Mouse (Mus musculus) Muller cell, postnatal 12 days (primary cell): ENCODE measurements at regions not wholly inside any gene's neighbourhood (a gene's known extent, or its start where the extent isn't known, plus 50 kb on each side); places are given as distances from the start of the nearest gene placed in this dataset.
"Not testable (repeated sequence)": the region's sequence is repeated elsewhere in the genome, so short reads cannot be mapped to it uniquely, and the experiment has no call there.

Experiments used
- DNase-seq: peaks from one replicate; pipeline ENCODE4 v3.0.0-alpha.2; 2015; ENCODE audit errors: inconsistent ontology term

GRCm38 (mm10) chr16:8914183-8914582 lies 84.3 kb downstream of the 1810013L24Rik start:
- DNase-seq, result not testable (repeated sequence)

GRCm38 (mm10) chr16:8916091-8916490 lies 86.2 kb downstream of the 1810013L24Rik start:
- no peak for DNase-seq

DNA sequence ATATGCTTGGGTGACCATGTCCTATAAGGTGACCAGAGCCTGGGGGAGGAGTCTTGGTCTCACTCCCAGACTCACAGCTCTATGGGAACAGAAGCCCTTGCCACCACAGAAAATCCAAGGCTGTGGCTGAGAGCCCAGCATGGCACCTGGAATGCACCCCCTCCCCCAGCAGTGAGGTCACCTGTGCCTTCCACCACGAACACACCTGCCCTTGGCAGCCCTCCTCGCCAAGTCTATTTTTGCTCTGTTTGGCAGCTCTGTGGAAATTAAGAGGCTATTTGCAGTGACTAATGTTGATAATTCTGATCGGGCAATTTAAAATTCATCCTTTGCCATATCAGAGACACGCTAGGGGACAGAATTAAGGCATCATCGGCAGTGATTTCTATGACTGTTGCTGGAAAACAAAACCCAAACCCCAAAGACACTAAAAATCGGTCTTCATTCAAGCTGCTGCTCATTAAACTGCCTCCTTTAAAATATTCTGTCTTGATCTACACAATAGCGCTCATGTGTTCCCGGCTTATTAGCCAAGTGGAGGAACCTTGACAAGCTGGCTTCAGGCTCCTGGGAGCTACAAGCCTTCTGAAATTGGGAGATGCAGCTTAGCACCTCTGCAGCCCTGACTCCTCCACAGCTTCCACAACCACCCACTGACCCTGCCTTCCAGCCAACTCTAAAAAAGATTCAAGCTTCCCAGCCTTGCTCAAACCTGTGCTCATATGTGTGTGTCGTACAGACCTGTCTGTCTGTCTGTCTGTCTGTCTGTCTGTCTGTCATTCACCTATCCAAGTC lies 89.0 kb downstream of the 1810013L24Rik start:
- no peak for DNase-seq

DNA sequence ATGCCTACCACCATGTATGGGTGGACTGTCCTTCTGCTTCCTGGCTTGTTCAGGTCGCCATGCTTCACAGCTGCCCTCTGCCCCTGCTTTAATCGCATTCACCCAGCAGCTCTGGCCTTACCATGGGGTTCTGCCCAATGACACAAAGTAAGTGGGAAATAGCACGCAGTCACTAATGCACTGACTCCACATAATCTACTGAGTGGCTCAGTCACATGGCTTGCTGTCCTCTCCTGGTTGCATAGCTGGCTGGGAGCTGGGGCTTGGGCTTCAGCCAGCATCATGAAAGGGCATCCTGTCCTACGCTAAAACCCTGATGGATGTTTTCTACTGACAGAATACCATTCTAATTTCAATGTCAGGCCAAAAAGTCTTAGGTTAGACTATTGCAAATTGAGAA lies 94.8 kb downstream of the 1810013L24Rik start:
- no peak for DNase-seq

DNA sequence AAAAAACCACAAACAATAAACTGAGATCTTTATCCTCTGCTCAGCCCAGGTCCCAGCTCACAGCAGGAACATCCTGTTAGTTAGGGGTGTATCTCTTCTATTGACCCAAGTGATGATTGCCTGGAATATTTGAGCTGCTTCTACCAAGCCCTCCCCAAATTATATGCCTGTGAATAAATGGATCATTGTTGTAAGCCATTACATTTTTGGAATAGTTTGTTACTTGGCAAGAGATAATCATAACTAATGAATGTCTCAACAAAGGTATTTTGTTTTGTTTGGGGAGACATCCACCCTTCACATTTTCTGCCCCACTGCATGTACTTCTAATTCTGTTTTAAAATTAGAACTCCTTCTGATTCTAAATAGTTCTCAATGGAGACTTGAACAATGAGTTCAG lies 102.1 kb downstream of the 1810013L24Rik start:
- DNase-seq, result peak; percentile 91

DNA sequence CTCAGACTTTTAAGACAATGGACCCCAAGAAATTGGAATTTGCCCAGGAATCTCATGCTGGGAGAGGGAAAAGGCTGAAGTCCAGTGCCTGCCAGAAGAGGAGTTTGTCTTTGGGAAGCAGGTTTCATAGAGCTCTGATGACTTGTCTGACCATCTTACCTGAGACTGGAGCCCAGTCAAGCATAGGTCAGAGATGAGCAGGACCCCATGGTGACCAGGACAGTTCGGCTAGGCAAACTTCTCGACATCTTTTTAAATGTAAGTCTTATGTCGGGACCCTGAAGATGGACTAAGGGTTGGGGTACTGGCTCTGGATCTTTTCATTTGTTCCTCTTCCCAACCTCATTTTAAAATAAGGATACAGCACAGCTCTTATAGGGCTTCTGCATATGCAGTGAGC lies 103.2 kb downstream of the 1810013L24Rik start:
- DNase-seq, result peak; percentile 35

GRCm38 (mm10) chr16:8936446-8936845 lies 106.5 kb downstream of the 1810013L24Rik start:
- no peak for DNase-seq

DNA sequence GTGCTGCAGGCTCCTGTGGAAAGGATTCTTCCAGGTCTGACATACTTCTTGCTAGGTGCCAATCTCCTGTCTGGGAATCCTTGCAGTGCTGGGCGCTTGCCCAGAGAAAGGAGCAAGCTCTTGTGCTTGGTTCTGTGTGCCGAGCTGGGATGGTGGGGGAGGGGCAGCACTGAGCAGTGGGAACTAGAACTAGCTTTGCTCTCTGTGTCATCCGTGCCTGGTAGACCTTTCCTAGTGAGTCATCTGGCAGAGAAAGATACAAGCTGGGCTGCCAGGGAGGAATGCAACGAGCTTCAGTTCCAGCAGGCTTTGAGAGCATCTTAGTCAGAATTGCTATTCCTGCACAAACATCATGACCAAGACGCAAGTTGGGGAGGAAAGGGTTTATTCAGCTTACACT lies 108.6 kb downstream of the 1810013L24Rik start:
- DNase-seq, result peak; percentile 99

DNA sequence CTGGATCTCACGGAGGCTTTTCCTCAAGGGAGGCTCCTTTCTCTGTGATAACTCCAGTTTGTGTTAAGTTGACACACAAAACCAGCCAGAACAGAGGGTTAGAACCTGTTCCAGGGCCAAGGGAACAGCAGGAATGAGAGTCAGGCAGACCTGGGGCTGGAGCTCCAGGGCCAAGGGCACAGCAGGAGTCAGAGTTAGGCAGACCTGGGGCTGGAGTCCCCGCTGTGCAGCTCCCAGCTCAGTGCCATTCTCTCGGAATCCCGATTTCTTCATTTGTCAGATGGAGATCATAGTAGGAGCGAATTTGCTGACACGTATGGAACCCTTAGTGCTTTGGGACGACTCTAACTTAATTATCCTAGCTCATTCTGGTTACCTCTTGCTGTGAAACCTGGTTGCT lies 109.2 kb downstream of the 1810013L24Rik start:
- DNase-seq, result peak; percentile 14

GRCm38 (mm10) chr16:8944412-8945102 lies 114.7 kb downstream of the 1810013L24Rik start:
- no peak for DNase-seq

DNA sequence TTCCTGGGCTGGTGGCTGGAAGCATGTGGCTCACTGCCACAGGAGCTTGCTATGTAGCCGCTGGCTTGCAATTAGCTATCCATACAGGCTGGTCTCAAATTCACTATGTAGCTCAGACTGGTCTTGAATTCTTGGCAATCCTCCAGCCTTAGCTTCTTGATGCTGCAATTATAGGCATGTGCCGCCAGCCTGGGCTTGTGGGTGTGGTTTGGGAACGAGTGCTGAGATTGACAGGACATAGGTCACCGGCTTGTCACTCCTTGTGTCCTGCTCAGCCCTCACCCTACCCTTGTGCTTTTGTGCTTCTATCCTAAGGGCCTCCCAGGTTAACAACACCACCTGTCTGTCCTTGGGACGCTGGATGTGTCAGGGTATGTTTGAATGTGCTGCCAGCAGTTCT lies 117.9 kb downstream of the 1810013L24Rik start:
- DNase-seq, result peak; percentile 51

DNA sequence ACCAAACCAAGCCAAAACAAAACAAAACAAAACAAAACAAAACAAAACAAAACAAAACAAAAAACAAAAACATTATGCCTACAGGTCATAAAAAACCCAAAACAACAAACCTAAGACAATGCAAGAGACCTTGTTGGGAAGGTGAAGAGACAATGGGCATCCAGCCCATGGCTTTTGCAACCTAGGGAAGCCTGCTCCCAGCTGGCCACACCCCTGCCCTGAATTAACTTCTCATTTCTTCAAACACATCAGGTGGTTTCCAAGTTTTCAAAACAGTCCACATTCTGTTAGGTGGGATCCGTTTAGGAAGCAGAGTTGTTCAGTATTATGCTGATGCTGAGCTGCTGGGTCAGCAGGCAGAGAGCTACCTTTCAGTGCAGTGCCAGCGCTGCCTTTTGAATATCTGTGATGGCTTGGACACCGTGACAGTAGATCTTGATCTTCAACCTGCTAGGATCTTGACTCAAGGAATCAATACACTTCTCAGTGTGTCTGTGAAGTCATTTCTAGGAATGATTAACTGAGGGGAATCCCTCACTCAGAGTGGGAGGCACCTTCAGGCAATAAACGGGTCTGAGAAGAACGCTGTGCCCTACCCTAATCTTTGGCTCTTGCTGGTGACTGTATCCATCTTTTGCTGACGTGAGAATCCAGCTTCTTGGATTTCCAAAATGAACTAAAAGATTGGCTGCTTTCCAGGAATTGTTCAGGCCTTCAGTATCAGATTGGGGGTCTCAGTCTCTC lies 121.4 kb downstream of the 1810013L24Rik start:
- DNase-seq, result no peak

- DNase-seq, result no peak
These were observed 131.8 kb downstream of the 1810013L24Rik start for GRCm38 (mm10) chr16:8961739-8962138.

- DNase-seq, result no peak
These were observed 163.8 kb downstream of the 1810013L24Rik start for GRCm38 (mm10) chr16:8993521-8994250.

DNA sequence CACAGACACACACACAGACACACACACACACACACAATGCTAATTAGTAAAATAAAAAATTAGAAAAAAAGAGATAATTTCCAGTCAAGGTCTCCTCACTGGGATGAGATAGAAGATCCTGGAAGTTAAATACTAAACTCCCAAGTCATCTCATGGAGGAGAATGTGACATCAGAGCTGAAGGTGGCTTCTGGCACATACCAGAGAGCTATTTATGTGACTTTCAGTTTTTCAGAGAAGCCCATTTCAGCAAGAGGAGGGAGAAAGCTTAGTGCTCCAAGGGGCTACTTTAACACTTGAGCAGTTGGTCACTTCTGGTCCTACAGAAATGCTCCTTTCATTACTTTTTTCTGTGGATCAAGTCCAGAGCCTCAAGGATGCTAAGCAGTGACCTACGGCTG lies 164.6 kb downstream of the 1810013L24Rik start:
- no peak for DNase-seq

GRCm38 (mm10) chr16:8997250-8997649 lies 167.3 kb downstream of the 1810013L24Rik start:
- DNase-seq, result no peak

- peak; percentile 33 for DNase-seq
These were observed 174.1 kb downstream of the 1810013L24Rik start for GRCm38 (mm10) chr16:9004012-9004411.

DNA sequence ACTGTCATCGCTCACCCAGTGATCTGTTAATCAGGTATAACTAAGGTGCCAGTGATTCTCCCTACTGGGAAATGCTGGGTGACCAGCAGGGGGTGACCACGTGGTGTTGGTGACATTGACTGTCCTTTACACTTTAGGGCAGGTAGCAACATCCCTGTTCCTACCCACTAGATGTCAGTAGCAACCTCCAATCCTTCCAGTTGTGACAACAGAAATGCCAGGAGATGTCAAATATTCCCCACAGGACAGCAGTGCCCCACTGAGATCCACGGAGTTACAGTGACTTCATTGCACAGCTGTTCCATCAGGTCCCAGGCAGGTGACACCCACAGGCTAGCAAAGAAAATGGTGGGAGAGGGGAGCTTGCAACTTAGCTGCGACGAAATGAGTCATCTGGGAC lies 176.0 kb downstream of the 1810013L24Rik start:
- no peak for DNase-seq

- DNase-seq, result peak; percentile 64
These were observed 179.6 kb downstream of the 1810013L24Rik start for GRCm38 (mm10) chr16:9009361-9010083.

GRCm38 (mm10) chr16:9011077-9011476 lies 181.2 kb downstream of the 1810013L24Rik start:
- no peak for DNase-seq

- no peak for DNase-seq
These were observed 181.8 kb downstream of the 1810013L24Rik start for GRCm38 (mm10) chr16:9011691-9012090.
